Mouse (Mus musculus) forebrain, embryonic 11.5 days (tissue): ENCODE results near the gene Mcm2. TPM values are rescaled to one million over a fixed set of nuclear protein-coding genes. Genes with fewer than 3 reads are reported as not detected.
A peak's percentile ranks its signal among the peaks of the same experiment; 100 is the strongest.

ENCODE experiments used
- ATAC-seq: fragments of 200-750 bp; cut with Nextera tagmentation; replicated peaks from 2 replicates; pipeline ENCODE4 v1.8.0; 2017; ENCODE audit warnings: moderate TSS enrichment; ENCODE audit not compliant: low FRiP score
- DNase-seq: peaks from one replicate; pipeline ENCODE4 v3.0.0-alpha.2; 2017; ENCODE audit warnings: low spot score
- H3K27ac ChIP-seq: fragments of 300-500 bp; sonication (generic); 2 replicates; pipeline ENCODE4 v1.5.1; 2014; ENCODE audit warnings: low read depth, low read length
- H3K27me3 ChIP-seq: fragments of 300-500 bp; sonication (generic); 2 replicates; pipeline ENCODE4 v1.6.1; 2014; ENCODE audit warnings: mild to moderate bottlenecking, low read length, mixed read lengths; ENCODE audit not compliant: control insufficient read depth, insufficient read depth
- H3K36me3 ChIP-seq: fragments of 300-500 bp; sonication (generic); 2 replicates; pipeline ENCODE4 v1.6.1; 2014; ENCODE audit warnings: mild to moderate bottlenecking, low read length, moderate library complexity, mixed read lengths; ENCODE audit not compliant: control insufficient read depth, insufficient read depth
- H3K4me1 ChIP-seq: fragments of 300-500 bp; sonication (generic); replicated peaks from 2 replicates; pipeline ENCODE4 v1.6.1; 2014; ENCODE audit warnings: low read length, mixed read lengths; ENCODE audit not compliant: control insufficient read depth, insufficient read depth
- H3K4me2 ChIP-seq: fragments of 300-500 bp; sonication (generic); 2 replicates; pipeline ENCODE4 v1.6.1; 2014; ENCODE audit warnings: low read depth, mild to moderate bottlenecking, low read length, moderate library complexity, mixed read lengths; ENCODE audit not compliant: severe bottlenecking
- H3K4me3 ChIP-seq: fragments of 300-500 bp; sonication (generic); 2 replicates; pipeline ENCODE4 v1.5.1; 2014; ENCODE audit warnings: low read depth, low read length
- H3K9ac ChIP-seq: fragments of 300-500 bp; sonication (generic); 2 replicates; pipeline ENCODE4 v1.6.1; 2014; ENCODE audit warnings: low read length
- H3K9me3 ChIP-seq: fragments of 300-500 bp; sonication (generic); 2 replicates; pipeline ENCODE4 v1.6.1; 2016; ENCODE audit warnings: low read length, mixed read lengths; ENCODE audit not compliant: control insufficient read depth
- WGBS: fragments of 180-500 bp; shearing (Covaris S2); extraction: QIAGEN DNeasy Blood & Tissue Kit; methylation state at CpG from one replicate; pipeline ENCODE4 v1.1.7; 2014; 5-methylcytosine and 5-hydroxymethylcytosine counted together
- polyA plus RNA-seq: library from polyadenylated mRNA; unstranded; fragments of >200 nt; fragmentation: Nextera tagmentation; extraction: Ambion mirVana; gene quantifications from 2 replicates; pipeline ENCODE4 v1.2.1, GENCODE M21; 2014

Gene Mcm2
- polyA plus RNA-seq, 1 experiment from 2014 or later, result 248 TPM

GRCm38 (mm10) chr6:88904456-88904974 is 5.9 kb upstream of the Mcm2 start:
- peaks cover 15% of the 10 kb centered on the region; the same call in 1 of the 2 replicates for H3K4me1 ChIP-seq
- H3K27ac ChIP-seq, result no peak overlapping the region
- ATAC-seq (no peak), DNase-seq (no peak)
- H3K36me3 ChIP-seq, result no peaks in the 10 kb centered on the region
- H3K9me3 ChIP-seq, result no peaks in the 10 kb centered on the region
- H3K4me2 ChIP-seq, result no peak overlapping the region
- no peak overlapping the region for H3K9ac ChIP-seq
- WGBS, result 94% methylated on average over 4 of the region's 4 CpGs
- no peaks in the 10 kb centered on the region for H3K27me3 ChIP-seq
- H3K4me3 ChIP-seq, result no peak overlapping the region

GRCm38 (mm10) chr6:88903708-88904107 is 5.1 kb upstream of the Mcm2 start:
- Histone ChIP-seq H3K27me3 (no peaks in the 10 kb centered on the region), H3K4me1 (peaks cover 15% of the 10 kb centered on the region; the same call in 1 of the 2 replicates), H3K4me2 (peak overlapping the region; percentile 80; the same call in 1 of the 2 replicates), H3K4me3 (no peak overlapping the region), H3K9me3 (no peaks in the 10 kb centered on the region), H3K36me3 (no peaks in the 10 kb centered on the region), H3K9ac (no peak overlapping the region), H3K27ac (no peak overlapping the region)
- DNase-seq (no peak), ATAC-seq (no peak)
- 81% methylated on average over 5 of the region's 5 CpGs for WGBS

GRCm38 (mm10) chr6:88901947-88902820 is 3.6 kb upstream of the Mcm2 start, which contains the start of gene Tpra1:
Tpra1 (plus strand) TSS chr6:88902251.
- ATAC-seq, result peak; percentile 86
- peaks cover 16% of the 10 kb centered on the region; the same call in 1 of the 2 replicates for H3K4me1 ChIP-seq
- H3K4me2 ChIP-seq, result peak within 1 kb of the TSS; percentile 95

GRCm38 (mm10) chr6:88901471-88901870 is 2.9 kb upstream of the Mcm2 start:
- Histone ChIP-seq H3K9ac (peak overlapping the region; percentile 67), H3K27me3 (no peaks in the 10 kb centered on the region), H3K27ac (0 out of 2 replicates have a peak overlapping the region, but pooled peaks have one; percentile 20), H3K4me3 (peak overlapping the region; percentile 72), H3K4me2 (peak overlapping the region; percentile 95), H3K4me1 (peaks cover 18% of the 10 kb centered on the region), H3K9me3 (no peaks in the 10 kb centered on the region), H3K36me3 (no peaks in the 10 kb centered on the region)
- DNase-seq (no peak), ATAC-seq (0 out of 2 replicates have a peak, but pooled peaks have one; percentile 0)
- 8% methylated on average over 5 of the region's 5 CpGs for WGBS

More at GRCm38 (mm10) chr6:88901947-88902820, 3.6 kb upstream of the Mcm2 start, which contains the start of gene Tpra1:
- no peaks in the 10 kb centered on the region for H3K36me3 ChIP-seq
- H3K27ac ChIP-seq, result peak within 1 kb of the TSS; percentile 67; the same call in 1 of the 2 replicates
- DNase-seq, result peak; percentile 95
- H3K27me3 ChIP-seq, result no peaks in the 10 kb centered on the region
- WGBS, result under 1% methylated on average over 66 of the region's 66 CpGs
- H3K4me3 ChIP-seq, result peak within 1 kb of the TSS; percentile 72
- no peaks in the 10 kb centered on the region for H3K9me3 ChIP-seq
- H3K9ac ChIP-seq, result peak within 1 kb of the TSS; percentile 83

GRCm38 (mm10) chr6:88899628-88900027 is 1.0 kb upstream of the Mcm2 start:
- Histone ChIP-seq H3K4me1 (peaks cover 19% of the 10 kb centered on the region), H3K4me2 (no peak overlapping the region), H3K9me3 (no peaks in the 10 kb centered on the region), H3K27me3 (no peaks in the 10 kb centered on the region), H3K27ac (no peak overlapping the region), H3K9ac (no peak overlapping the region), H3K4me3 (no peak overlapping the region), H3K36me3 (peaks cover 11% of the 10 kb centered on the region; the same call in 1 of the 2 replicates)
- no peak for DNase-seq
- no peak for ATAC-seq
- 90% methylated on average over 2 of the region's 2 CpGs for WGBS

- no peak for DNase-seq
- WGBS, result 60% methylated on average over 4 of the region's 4 CpGs
- Histone ChIP-seq H3K27ac (no peak overlapping the region), H3K9ac (no peak overlapping the region), H3K36me3 (peaks cover 17% of the 10 kb centered on the region), H3K9me3 (no peaks in the 10 kb centered on the region), H3K27me3 (no peaks in the 10 kb centered on the region), H3K4me2 (no peak overlapping the region), H3K4me3 (no peak overlapping the region), H3K4me1 (peaks cover 19% of the 10 kb centered on the region)
- no peak for ATAC-seq
Measured at GRCm38 (mm10) chr6:88899086-88899485, 506 bp upstream of the Mcm2 start.

GRCm38 (mm10) chr6:88897246-88897645 is 1.3 kb downstream of the Mcm2 start:
- H3K36me3 ChIP-seq, result peaks cover 25% of the 10 kb centered on the region
- WGBS, result 78% methylated on average over 7 of the region's 7 CpGs
- H3K27me3 ChIP-seq, result no peaks in the 10 kb centered on the region
- no peaks in the 10 kb centered on the region for H3K9me3 ChIP-seq
- H3K4me3 ChIP-seq, result peak overlapping the region; percentile 50
- ATAC-seq (no peak), DNase-seq (no peak)
- no peak overlapping the region for H3K27ac ChIP-seq
- peak overlapping the region; percentile 33; the same call in 1 of the 2 replicates for H3K9ac ChIP-seq
- H3K4me1 ChIP-seq, result peaks cover 15% of the 10 kb centered on the region
- H3K4me2 ChIP-seq, result peak overlapping the region; percentile 63

GRCm38 (mm10) chr6:88895943-88896342 is 2.6 kb downstream of the Mcm2 start:
- WGBS, result 93% methylated on average over 6 of the region's 6 CpGs

More at GRCm38 (mm10) chr6:88895943-88896342, 2.6 kb downstream of the Mcm2 start:
- ATAC-seq, result no peak
- no peaks in the 10 kb centered on the region for H3K9me3 ChIP-seq
- peaks cover 9% of the 10 kb centered on the region for H3K4me1 ChIP-seq
- no peak overlapping the region for H3K27ac ChIP-seq
- no peak overlapping the region for H3K4me2 ChIP-seq
- DNase-seq, result no peak
- H3K4me3 ChIP-seq, result no peak overlapping the region
- H3K27me3 ChIP-seq, result no peaks in the 10 kb centered on the region
- peaks cover 34% of the 10 kb centered on the region for H3K36me3 ChIP-seq
- no peak overlapping the region for H3K9ac ChIP-seq
